Mouse (Mus musculus) embryonic fibroblast, embryonic 13.5 days (primary cell): Measurements from ENCODE around the gene Cdkal1. TPM values are rescaled to one million over a fixed set of nuclear protein-coding genes. Genes with fewer than 3 reads are reported as not detected.

Source experiments
- H3K27ac ChIP-seq: 2 replicates; pipeline ENCODE4 v1.5.1; 2012; ENCODE audit warnings: low read length, control low read depth, inconsistent platforms; ENCODE audit not compliant: insufficient read depth
- H3K4me1 ChIP-seq: 2 replicates; pipeline ENCODE4 v1.6.1; 2011; ENCODE audit warnings: low read length; ENCODE audit not compliant: control insufficient read depth, insufficient read depth
- H3K4me3 ChIP-seq: 2 replicates; pipeline ENCODE4 v1.5.1; 2011; ENCODE audit warnings: mild to moderate bottlenecking, control low read depth, low read length; ENCODE audit not compliant: insufficient read depth
- CTCF ChIP-seq: IDR thresholded peaks from 2 replicates; pipeline ENCODE4 v1.5.1; 2011; ENCODE audit warnings: mild to moderate bottlenecking, control low read depth, low read length, moderate library complexity, borderline replicate concordance; ENCODE audit not compliant: insufficient read depth
- POLR2A ChIP-seq: IDR thresholded peaks from 2 replicates; pipeline ENCODE4 v1.6.1; 2011; ENCODE audit warnings: low read depth, mild to moderate bottlenecking, control low read depth, low read length, moderate library complexity
- polyA plus RNA-seq: library from polyadenylated mRNA; stranded (reverse); fragments of >200 nt; gene quantifications from 2 replicates; pipeline ENCODE4 v1.2.4, GENCODE M21; 2011; ENCODE audit warnings: low read depth; ENCODE audit not compliant: missing spikeins, insufficient read length

Gene Cdkal1
- polyA plus RNA-seq, 1 experiment: 25.0 TPM

DNA sequence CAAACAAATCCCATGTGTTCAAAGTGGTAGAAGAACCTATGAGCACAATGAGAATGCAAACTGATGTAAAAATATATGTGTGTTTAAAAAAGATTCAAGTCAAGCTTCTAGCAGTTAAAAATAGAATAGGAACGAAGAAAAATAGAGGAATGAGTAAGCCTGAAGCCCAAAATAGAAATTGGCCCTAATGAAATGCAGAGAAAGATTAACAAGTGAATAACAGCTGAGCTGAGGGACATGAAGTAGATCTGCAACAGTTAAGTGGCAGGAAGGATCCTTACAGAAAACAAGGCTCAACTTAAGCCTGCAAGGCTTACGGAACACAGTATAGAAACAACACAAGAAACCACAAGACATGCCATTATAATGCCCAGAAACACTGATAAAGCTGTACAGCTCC lies 205.9 kb downstream of the Cdkal1 start:
- H3K4me1 ChIP-seq: peaks cover 2% of the 10 kb centered on the region; the same call in 1 of the 2 replicates
- no peak overlapping the region for H3K4me3 ChIP-seq
- H3K27ac ChIP-seq: peak overlapping the region; percentile 85
- TF ChIP-seq CTCF (no peak), POLR2A (no peak)

DNA sequence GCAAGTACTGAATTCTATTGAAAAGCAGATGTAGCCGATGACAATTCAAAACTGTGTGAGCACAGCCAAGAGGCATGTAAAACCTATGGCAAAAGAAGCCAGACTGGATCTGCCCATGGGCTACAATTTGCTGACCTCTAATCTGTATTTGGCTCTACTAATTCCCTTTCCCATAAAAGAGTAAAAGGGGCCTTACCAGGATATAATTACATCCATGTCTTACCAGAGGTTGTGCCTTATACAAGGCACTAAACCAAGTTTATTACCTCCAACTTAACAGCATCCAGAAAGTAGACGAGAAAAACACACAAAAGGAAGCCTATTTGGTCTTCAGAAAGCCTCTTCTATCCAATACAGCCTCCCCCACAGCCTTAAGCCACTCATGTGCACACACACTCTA lies 213.2 kb downstream of the Cdkal1 start:
- Histone ChIP-seq H3K4me3 (no peak overlapping the region), H3K4me1 (peaks cover 6% of the 10 kb centered on the region), H3K27ac (no peak overlapping the region)
- TF ChIP-seq POLR2A: no peak
- TF ChIP-seq CTCF: no peak

GRCm38 (mm10) chr13:29641200-29641599 lies 214.3 kb downstream of the Cdkal1 start:
- Histone ChIP-seq H3K4me3 (no peak overlapping the region), H3K27ac (no peak overlapping the region), H3K4me1 (peaks cover 6% of the 10 kb centered on the region)
- no peak for TF ChIP-seq POLR2A
- TF ChIP-seq CTCF: no peak

GRCm38 (mm10) chr13:29640186-29640585 lies 215.3 kb downstream of the Cdkal1 start:
- TF ChIP-seq CTCF (no peak), POLR2A (no peak)
- H3K27ac ChIP-seq: no peak overlapping the region

DNA sequence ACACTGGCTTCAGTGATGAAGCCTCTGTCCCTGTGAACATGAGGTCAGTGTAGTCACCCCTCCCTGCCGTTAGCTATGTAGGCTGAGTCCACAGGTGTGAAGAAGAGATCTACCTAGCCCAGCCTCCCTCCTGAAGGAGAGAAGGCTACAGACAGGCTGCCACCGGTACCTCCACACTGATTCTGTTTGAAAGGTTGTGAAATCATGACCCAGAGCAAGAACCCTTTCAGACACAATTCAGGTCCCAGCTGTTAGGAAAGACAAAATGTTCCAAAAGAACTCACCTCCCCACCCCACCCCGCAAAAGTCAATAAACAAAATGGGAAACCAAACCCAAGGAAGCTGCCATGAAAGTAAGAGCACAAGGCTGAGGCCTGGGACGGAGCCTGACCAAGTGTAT lies 217.2 kb downstream of the Cdkal1 start:
- Histone ChIP-seq H3K27ac (0 out of 2 replicates have a peak overlapping the region, but pooled peaks have one; percentile 7), H3K4me3 (no peak overlapping the region), H3K4me1 (peaks cover 6% of the 10 kb centered on the region)
- TF ChIP-seq POLR2A (no peak), CTCF (no peak)

More at GRCm38 (mm10) chr13:29640186-29640585, 215.3 kb downstream of the Cdkal1 start:
- H3K4me1 ChIP-seq: peaks cover 6% of the 10 kb centered on the region
- no peak overlapping the region for H3K4me3 ChIP-seq

DNA sequence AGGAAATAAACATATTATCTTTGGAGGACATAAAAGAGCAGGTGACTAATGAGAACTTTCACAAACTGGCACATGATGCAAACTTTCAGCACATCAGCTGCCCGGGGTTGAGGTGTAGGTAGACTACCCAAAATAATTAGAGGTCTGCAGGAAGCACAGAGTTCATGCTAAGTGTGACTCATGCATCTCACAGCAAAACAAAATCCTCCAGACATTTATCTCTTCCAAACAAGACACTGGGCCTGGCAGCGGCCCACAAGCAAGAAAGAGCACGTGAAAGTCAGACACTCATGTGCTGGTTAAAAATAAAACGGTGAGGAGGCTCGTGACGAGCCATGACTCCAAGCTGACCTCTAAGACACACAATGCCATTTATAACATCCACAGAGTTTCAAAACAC lies 217.7 kb downstream of the Cdkal1 start:
- H3K4me1 ChIP-seq: peaks cover 6% of the 10 kb centered on the region
- 0 out of 2 replicates have a peak overlapping the region, but pooled peaks have one; percentile 7 for H3K27ac ChIP-seq
- TF ChIP-seq CTCF (no peak), POLR2A (no peak)
- no peak overlapping the region for H3K4me3 ChIP-seq

DNA sequence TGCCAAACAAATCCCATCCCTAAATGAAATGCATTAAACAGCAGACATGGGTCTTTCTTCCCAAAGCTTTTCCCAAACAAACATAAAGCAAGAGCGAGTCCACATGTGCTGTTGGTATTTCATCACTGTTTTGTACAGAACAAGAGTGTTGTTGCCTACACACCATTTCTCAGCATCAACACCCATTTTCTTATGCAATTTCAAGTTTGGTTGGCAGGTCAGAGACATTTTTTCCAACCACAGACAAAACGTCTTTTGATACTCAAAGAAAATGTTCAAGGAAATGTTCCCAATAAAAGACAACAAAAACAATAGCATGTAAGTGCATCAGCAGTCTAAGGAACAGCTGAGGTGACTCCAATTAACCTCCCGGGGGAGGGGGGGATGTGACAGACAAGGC lies 219.9 kb downstream of the Cdkal1 start:
- no peak for TF ChIP-seq CTCF
- no peak overlapping the region for H3K4me3 ChIP-seq
- peaks cover 6% of the 10 kb centered on the region for H3K4me1 ChIP-seq
- no peak overlapping the region for H3K27ac ChIP-seq

- H3K27ac ChIP-seq: no peak overlapping the region
- H3K4me1 ChIP-seq: peaks cover 11% of the 10 kb centered on the region
- H3K4me3 ChIP-seq: no peak overlapping the region
- no peak for TF ChIP-seq CTCF
- no peak for TF ChIP-seq POLR2A
These were observed 224.1 kb downstream of the Cdkal1 start for GRCm38 (mm10) chr13:29631342-29631741.

DNA sequence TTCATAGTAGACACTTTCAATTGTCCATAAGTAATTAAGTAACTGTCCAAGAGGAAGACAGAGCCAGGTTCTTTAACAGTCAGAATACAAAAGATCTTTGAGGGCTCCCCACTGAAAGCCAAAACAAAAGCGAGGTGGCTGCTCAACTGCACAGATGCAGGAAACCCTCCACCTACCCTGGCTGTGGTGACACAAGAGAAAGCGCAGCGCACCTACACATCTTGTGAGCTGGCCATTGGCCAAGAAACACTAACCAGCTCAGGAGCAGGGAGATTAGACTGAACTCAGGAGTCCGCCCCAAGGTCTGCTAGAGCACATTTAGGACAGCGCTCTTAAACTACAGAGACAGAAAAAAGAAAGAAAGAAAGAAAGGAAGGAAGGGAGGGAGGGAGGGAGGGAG lies 226.9 kb downstream of the Cdkal1 start:
- Histone ChIP-seq H3K4me3 (no peak overlapping the region), H3K4me1 (peaks cover 11% of the 10 kb centered on the region), H3K27ac (peak overlapping the region; percentile 19)
- TF ChIP-seq CTCF (no peak), POLR2A (no peak)

DNA sequence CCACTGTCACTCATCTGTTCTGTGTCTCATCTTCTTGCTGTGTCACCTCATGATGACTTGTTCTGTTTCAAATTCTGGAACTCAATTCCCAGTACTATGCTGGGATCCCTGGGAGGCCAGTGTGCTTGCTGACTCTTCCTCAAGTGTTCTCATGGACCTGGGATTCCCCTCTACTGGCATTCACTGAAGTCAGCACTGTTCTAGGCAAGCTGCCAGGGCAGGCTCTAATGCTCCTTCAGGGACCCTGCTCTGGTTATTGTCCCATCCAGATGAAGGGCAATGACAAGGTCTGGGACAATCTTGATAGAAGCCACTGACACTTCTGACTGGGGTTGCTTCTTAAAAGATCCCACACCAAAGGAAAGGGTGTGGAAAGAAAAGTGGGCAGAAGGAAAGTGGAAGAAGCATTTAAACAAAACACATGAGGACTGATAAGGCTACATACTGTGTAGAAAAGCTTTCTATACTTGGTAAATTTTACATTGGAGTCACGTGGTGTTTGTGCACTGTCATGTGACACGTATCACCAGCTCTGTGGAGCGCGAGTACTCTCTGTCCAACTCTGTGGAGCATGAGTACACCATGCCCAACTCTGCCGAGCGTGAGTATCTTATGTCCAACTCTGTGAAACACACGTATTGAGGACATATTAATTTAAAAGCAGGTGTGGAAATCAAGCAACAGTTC lies 227.9 kb downstream of the Cdkal1 start:
- H3K4me1 ChIP-seq: peaks cover 11% of the 10 kb centered on the region

GRCm38 (mm10) chr13:29624929-29625328 lies 230.5 kb downstream of the Cdkal1 start:
- TF ChIP-seq POLR2A: no peak
- TF ChIP-seq CTCF: no peak
- peaks cover 11% of the 10 kb centered on the region for H3K4me1 ChIP-seq

More for the DNA sequence above, 227.9 kb downstream of the Cdkal1 start:
- H3K27ac ChIP-seq: peak overlapping the region; percentile 35
- TF ChIP-seq CTCF (no peak), POLR2A (no peak)
- H3K4me3 ChIP-seq: no peak overlapping the region

More at GRCm38 (mm10) chr13:29624929-29625328, 230.5 kb downstream of the Cdkal1 start:
- H3K27ac ChIP-seq: no peak overlapping the region
- H3K4me3 ChIP-seq: no peak overlapping the region
